Mouse (Mus musculus) lung, postnatal 4 days (tissue): ENCODE measurements at regions not wholly inside any gene's neighbourhood (a gene's known extent, or its start where the extent isn't known, plus 50 kb on each side); places are given as distances from the start of the nearest gene placed in this dataset.
A peak's percentile ranks its signal among the peaks of the same experiment; 100 is the strongest.

Experiments
- DNase-seq, 2 experiments: peaks; one replicate each; pipeline ENCODE4 v3.0.0; 2021

DNA sequence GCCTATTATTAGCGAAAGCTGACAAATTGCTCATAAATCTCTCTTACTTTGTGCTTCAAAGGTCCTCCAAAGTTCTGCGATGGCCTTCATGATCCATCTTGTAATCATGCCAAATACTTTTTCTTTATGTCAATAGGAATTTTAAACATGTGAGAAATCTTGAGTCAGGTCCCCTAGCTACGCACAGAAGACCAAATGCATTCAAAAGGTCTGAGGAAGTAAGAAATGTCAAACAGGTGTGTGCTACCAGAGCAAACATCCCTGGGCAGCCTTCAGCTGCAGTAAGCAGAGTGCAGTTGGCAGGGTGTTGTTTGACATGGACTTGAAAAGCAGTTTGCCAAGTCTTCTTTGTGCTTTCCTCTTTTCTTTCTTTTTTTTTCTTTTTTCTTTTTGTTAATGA, 125.2 kb upstream of the Pkn2 start:
- no peak for DNase-seq

DNA sequence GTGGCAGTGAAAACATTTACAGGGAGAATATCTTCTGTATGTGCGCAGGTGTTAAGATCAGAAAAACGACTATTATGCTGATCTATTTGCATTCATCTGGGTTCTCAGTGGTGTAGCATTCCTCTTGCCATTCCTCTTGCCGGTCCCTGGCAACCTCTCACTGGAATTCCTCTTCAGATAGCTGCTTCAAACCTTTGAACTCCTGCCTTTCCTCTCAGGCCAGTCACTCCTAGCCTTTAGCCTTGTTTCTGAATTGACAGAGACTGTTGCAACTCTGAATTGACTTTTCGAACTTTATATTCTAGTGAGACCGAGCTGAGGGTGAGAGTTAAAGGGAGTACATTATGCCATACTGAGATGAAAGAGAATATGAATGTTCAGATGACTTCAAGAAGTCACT, 120.1 kb upstream of the Pkn2 start:
- peak in 1 of 2 experiments; percentile 22 for DNase-seq

DNA sequence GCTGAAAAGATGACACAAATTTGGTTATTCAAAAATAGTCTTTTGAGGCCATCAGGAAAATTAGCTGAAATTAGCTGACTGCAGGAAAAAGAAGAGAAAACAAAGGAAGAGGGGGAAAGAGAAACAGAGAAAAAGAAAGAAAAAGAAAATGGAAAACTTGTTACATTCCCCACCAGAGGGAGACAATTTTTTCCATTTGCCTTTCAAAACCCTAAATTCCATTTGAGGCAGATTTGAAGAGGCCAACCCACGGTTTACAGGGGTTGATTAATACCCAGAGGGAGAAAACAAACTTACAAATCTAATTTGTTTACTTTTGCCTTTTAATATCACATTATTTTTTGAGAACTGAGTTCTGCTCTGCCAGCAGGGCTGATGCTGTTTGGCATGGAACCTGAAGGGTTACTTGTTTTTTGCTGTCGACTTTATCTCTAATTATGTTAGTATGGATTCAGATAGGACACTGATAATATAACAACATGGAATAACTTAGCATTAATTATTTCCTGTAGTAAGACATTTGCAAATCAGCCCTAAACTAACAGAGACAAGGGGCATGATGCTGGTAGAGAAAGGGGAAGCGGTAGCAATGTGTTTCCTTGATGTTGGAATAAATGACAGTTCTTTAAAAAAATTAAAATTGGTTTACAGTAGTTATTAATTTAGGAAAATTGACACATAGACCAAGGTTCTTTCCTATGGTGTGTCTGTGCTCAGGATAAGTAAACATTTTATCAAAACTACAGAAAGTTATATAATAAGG, 114.4 kb upstream of the Pkn2 start:
- no peak for DNase-seq

DNA sequence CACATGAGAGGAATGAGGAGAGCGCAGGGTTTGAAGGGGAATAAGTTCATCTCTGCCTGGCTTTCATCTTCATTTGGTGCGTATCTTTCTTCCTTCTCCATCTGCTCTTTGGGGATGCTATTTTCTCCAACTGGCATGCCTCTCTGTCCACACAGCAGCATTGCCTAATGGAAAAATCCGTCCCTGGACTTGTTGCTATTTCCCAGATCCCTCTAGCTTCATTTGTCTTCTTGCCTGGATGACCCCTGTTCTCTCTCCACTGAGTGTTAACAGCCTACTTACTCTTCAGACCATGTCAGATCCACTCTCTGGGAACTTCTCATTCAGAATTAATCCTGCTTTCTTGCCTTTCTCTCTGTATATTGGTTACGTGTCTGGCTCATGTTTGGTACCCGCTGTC, 102.7 kb upstream of the Pkn2 start:
- DNase-seq, result no peak

DNA sequence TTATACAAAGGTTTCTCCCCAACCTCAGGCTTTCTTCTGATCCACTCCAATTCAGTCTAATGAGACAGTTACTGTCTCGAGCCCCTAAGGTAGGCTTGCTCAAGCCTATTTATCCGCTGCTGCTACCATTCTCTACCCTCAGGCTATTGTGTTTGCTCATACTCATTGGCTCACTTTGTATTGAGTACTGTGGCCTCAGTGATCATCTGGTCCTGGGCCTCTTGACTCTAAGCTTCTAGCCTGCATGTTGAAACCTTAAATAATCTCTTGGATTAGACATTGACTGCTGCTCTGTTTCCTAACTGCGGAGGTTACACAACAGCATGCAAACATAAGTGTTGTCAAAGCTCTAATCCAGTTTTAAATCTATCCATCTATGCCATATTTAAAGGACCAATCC, 99.4 kb upstream of the Pkn2 start:
- DNase-seq, result no peak

DNA sequence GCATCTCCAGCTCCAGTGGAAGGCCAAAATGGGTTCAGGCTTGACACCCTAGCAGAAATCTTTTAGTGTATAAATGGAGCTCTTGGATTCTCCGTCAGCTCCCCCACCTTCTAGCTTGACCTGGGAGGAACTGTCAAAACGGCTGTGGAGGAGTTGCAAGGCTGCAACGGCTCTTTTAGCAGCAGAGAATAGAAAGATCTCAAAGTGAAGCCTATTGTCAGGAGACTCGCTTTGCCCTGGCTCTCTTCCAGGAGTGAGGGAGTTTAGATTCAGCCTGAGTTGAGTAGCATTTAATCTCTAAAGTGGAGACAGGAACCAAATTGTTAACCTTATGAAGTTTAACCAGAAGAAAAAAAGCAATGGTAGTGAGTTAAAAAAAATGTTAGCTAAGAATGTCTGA, 97.4 kb upstream of the Pkn2 start:
- DNase-seq, result no peak

DNA sequence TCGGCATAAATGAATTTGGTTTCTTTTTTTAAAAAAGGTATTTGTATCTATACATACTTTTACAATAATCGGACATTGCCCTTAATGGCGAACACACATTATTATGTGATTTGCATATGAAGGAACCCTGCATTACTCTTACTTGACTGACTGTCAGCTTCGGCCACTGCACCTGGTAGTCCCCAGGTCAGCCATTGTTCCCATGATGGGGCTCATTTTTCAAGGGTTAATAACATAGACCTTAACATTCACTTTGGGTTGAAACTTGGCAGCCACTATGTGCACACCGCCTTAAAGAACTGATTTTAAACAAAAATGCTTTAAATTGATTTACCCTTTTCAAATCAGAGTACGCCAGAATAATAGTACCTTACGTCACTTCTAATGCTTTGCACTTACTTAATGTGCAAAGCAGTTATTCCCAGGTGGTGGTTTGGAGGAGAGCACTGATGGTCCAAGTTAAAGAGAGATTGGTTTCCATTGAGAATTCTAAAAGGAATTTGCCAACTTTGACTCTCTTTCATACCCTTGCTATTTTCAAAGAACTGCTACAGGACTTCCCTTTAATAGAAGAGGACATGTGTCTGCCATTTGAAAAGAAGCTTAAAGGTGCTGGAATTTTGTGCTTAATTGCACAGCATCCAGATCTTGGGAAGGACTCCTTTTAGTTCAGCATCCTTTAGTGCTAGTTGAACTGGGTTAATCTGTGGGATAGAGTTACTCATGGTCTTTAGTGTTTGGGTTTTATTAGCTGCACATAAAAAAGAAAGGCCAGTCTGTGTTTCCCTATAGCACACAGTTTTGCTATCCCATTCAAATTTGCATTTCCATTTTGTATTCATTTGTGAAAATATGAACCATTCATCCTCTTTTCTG, 95.0 kb upstream of the Pkn2 start:
- DNase-seq, result no peak

DNA sequence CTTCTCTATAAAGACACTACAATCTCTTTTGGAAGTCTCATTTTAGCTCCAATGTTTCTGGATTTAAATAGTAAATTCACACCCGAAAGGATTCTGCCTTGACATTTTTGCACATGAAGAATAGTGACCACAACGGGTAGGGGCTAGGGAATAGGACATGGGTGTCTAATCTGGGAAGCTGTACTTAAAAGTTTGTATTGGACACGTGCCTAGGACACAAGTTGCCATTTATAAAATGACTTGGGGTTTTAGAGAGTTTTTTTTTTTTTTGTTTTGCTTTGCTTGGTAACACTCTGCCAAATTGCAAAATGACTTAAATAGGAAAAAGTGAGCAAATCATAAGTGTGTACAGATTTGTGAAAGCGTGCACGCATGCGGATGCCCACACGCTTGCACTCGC, 93.8 kb upstream of the Pkn2 start:
- no peak for DNase-seq

DNA sequence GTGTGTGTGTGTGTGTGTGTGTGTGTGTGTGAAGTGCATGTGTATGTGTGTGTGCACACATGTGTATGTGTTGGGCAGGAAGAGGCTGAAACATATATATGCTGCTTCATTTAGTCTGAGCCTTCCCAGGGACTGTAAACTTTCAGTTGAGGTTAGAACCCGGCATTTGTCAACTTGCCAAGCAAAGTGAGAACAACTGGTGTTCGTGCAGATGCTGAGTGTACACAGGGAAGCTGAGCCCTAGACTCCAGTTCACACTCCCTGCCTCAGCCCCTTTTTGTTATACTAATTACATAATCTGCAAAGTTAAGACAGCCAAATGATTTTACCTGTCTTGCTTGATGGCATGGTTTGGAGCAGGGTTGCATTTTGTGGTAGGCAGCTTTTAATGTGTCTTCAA, 87.7 kb upstream of the Pkn2 start:
- DNase-seq, result no peak

DNA sequence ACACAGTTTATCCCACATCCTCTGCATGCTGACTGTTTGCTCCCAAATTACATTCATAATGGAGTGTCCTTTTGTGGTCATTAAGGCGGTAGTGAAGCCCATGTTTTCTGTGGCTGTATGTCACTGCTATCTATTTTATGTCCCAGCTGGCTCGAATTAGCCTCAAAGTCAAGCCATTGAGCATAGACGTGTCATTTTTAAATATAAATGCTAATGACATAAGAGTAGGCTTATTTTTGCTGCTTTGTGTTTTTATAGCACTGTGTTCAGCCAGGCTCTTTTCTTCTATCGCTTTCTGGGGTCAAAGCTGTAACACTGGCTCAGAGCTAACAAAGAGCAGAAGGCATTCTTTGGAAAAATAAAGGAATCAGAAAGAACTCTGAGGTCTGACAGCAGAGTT, 83.8 kb upstream of the Pkn2 start:
- no peak for DNase-seq

DNA sequence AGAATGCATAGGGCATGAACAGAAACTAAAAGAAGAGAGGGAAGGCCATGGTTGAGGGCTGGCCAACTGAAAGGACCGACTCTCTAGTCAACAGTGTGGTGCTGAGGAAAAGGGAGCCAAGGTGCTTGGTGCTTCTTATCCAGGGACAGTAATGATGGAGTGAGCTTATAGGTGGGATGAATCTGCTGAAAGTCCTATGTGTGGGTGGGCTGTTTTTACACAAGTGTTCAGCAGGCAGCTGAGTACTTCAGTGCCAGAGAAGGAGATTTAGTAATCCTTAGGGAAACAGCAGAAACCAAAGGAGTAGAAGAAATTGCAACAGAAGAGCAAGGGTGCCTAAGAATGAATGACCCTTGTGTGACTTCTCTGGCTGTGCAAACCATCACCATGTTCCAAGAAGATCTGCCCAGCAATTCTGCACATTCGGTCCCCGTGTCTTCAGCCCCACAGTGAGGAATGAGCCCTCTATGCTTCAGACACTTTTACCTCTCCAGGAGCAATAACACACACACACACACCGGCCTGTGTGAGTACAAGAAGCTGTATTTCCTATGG, 82.1 kb upstream of the Pkn2 start:
- DNase-seq, result no peak

DNA sequence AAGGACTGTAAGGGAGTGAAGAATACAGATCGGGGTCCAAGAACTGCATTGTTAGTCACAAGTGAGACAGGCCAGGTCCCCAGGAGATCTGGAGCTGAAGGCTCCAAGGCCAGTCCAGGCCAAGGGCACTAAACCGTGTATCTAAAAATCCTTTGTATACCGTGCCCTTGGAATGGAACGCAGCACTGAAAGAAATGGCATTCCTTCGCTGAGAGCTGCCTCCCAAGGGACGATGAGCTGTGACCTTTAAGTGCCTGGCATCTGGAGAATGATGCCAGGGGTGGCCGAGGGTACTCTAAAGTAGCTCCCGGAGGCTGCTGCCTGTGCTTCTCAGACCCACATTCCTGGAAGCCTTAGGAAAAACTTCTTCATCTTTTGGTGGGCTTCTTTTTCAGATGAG, 76.0 kb upstream of the Pkn2 start:
- no peak for DNase-seq

DNA sequence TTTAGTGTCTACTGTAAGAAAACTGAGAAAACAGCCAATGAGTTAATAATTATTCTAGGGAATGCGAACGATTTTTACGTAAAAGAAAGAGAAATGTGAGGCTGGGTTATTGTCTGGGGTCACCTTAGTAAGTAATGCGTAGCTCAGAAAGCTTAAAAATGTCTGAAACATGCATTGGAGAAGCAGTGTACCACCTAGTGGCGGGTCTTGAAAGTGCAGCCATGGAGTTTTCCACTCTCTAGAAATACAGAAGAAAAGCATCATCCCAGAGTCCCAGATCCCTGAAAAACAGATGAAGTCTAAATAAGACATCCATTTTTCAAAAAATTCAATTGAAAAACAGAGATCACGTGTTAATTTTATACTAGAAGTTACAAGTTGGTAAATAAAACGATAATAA, 67.0 kb upstream of the Pkn2 start:
- DNase-seq, result peak; percentile 35 to 73

DNA sequence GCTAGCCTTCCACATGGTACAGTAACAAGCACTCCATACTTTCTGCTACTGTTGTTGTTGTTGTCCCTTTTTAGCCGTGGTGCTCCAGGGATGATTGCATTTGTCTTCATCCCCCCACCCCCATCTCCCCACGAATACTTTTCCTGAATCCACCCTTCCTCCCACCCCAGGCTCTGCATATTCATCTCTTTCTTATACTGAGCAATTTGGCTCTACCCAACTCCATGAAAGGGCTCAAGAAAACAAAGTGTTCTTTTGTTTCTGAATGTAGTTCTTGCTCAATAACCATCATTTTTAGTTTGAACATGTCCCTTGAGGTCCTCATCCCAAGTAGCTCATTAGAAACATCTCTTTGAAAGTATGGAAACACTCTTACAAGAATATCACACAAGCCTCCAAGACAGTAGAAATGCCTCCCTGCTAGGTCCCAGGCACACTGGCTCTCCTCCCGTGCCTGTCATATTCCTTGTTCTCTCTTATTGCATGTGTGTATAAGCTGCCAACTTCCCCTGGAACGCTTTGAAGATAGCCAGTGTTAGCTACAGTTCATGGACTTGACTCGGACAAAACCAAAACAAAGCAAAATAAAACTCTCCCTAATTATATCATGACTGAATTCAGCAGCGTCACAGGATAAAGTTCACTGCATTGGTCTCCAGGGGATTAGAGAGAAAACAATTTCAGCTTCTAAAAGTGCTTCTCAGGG, 59.7 kb upstream of the Pkn2 start:
- peak; percentile 26 to 60 for DNase-seq

DNA sequence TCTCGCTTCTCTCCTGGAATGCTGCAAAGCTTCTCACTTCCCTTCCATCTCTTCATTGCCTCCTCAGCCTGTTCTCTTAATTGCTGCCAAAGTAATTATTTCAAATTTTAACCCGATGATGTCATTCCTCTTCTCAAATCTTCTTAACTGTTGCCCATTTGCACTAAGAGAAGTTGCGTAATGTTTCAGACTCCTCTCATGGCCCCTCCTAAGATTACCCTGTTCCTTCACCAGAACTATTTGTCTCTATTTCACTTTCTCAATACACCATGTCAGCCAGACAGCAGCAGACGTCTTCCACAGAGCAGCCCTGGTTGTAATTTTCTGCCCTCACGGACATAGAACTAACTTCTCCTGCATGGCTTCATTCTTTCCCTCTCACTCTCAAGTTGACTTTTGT, 59.1 kb upstream of the Pkn2 start:
- DNase-seq, result peak in 1 of 2 experiments; percentile 12

DNA sequence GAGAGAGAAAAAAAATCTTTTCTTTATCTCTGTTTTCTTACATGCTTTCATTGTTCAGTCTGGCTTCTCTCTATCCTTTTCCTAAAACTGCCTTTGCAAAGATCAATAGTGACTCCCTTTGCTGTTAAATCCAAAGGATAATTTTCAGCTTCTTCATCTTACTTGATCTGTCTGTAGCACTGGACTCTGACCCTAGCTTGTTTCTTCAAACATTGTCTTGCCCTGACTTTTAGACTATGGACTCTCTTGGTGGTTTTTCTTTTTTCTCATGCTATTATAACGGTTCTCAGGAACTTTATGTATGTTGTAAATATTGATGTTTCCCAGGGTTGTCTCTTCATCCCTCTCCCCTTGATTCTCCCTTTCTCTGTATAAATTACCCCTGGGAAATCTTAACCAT, 58.0 kb upstream of the Pkn2 start:
- no peak for DNase-seq

DNA sequence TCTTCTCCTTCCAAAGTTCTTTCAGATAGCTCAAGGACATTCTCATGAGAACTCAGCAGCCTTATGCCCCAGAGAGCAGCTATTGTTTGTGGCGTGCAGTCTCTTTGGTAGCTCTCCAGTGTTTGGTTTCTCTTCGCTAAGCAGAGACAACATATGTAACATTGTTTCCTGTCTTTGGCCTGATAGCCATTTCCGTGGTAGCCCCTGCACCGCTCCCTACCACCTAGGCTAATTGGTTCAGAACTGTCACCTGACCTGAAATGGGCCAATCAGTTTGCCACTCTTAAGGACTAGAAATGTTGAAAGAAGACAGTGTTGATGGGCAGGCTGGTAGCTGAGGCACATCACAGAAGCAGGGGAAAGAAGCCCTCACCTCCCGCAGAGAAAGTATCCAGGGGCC, 54.1 kb upstream of the Pkn2 start:
- DNase-seq, result peak; percentile 24 to 35

DNA sequence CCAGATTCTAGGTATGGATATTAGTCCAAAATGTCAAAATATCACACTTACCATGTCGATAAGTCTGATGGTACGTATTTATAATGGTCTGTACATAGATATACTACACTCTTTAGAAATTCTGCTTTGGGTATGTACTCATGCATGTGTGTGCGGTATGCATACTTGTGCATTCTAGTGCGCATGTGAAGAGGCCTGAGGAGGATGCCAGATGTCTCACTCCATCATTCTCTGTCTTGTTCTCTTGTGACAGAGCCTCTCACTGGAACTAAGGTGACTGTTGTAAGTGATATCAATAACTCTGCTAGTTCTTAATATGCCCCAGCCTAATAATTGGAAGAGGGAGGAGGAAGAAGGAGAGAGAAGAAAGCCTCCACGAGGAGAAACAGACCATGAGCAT, 52.5 kb upstream of the Pkn2 start:
- no peak for DNase-seq

DNA sequence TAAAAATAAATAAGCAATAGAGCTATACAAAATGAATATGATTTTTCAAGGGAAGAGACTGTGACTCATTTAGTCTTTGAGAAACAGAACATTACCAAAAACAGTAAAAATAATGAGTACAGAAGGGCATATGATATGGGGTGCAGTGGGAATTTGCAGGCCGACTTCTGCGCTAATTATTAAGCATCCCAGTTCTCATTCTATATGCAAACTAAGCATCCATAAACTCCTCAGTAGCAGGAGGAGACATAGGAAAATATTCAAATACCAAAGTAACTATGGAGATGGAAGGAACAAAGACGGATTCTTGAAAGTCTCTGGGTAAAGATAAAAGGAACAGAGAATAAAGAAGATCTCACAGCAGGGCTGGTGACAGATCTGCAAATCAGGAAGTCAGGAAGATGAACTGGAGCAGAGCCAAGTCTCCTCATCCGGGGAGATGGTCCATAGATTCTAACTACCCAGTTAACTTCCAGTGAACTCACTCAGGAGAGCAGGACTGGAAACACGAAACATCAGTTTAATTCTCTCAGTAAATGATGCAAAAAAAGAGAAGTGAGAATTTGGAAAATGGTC, 52.0 kb upstream of the Pkn2 start:
- no peak for DNase-seq
